Comparison of ENCODE assay signal across 8 mouse cellular contexts in the genomic region with DNA sequence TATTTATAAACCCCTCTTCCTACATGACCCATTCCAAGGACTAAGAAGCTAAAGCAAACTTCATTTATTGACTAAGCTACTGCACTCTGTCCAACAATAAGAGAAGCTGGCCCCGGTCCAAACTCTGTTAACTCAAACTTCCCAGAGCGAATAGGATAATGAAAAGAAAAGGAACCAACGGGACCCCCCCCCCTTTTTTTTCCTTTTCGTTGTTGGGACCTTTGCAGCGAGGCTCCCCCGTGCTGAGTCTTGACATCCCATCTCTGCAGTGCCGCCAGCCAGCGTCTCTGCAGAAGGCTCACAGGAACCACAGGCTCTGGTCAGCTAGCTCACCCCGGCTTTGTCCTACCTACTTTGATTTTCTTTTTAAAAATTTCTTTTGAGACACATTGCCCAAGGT. TPM values are rescaled to one million over a fixed set of nuclear protein-coding genes. Genes with fewer than 3 reads are reported as not detected.
DNase-seq lines count a peak whose midpoint lies in the region; ATAC-seq lines count a peak whose summit lies in the region.

No protein-coding gene starts in this region.

- H3K4me3 ChIP-seq in liver, embryonic 11.5 days (ENCODE audit: low read depth, low read length): no peak overlapping the region

- no peaks in the 10 kb centered on the region for H3K9me3 ChIP-seq in liver, embryonic 11.5 days (ENCODE audit: control insufficient read depth, low read length)

- no peaks in the 10 kb centered on the region for H3K27me3 ChIP-seq in liver, embryonic 11.5 days (replicated peaks; ENCODE audit: control insufficient read depth, insufficient read depth, low read length)

- intact Hi-C loops in heart, postnatal 10 days (cut with DNase I): loop anchor here (5.0 kb wide), 1 partner anchor 51 kb away; no protein-coding TSS in a partner anchor

- 48% methylated on average over 9 of the region's 9 CpGs for WGBS in liver, embryonic 11.5 days

- peaks cover 38% of the 10 kb centered on the region for H3K4me1 ChIP-seq in liver, embryonic 11.5 days (replicated peaks; ENCODE audit: control insufficient read depth, insufficient read depth, low read length)

- H3K9ac ChIP-seq in liver, embryonic 11.5 days (ENCODE audit: low read depth, low read length): no peak overlapping the region

- ATAC-seq in liver, embryonic 11.5 days (replicated peaks; ENCODE audit: low FRiP score): no peak
- ATAC-seq in CD4-positive, CD25-positive, alpha-beta regulatory T cell, adult 4 months: no peak

- H3K36me3 ChIP-seq in liver, embryonic 11.5 days (ENCODE audit: control insufficient read depth, insufficient read depth, low read length): peaks cover 3% of the 10 kb centered on the region; the same call in 1 of the 2 replicates

- peak; percentile 46 to 63 for DNase-seq in cerebellum, adult 18-20 months
- DNase-seq in cerebellum, adult 8-10 months: no peak
- peak; percentile 62 for DNase-seq in right cerebral cortex, postnatal 4 days
- DNase-seq in right cerebral cortex, adult 2 months (ENCODE audit: low spot score in 2 of 2): no peak
- peak; percentile 57 to 73 for DNase-seq in heart, postnatal 10 days
- DNase-seq in liver, embryonic 11.5 days (ENCODE audit: low spot score): no peak
- peak; percentile 28 for DNase-seq in ovary, postnatal 36 days (ENCODE audit: low spot score)

- H3K4me2 ChIP-seq in liver, embryonic 11.5 days: peak overlapping the region; percentile 95

- H3K27ac ChIP-seq in liver, embryonic 11.5 days (ENCODE audit: low read depth, low read length): no peak overlapping the region

RNA-seq across cellular contexts. Expression of a gene that starts 3.2 kb away (rescaled TPM):
- 10 to 100 TPM; 61.8 to 72.7 TPM for total RNA-seq in heart, postnatal 10 days (2021)
- polyA plus RNA-seq in liver, embryonic 11.5 days (2014; fragmentation: Nextera tagmentation; extraction: Ambion mirVana): 8.6 and 9.5 TPM in 2 replicates
- 10 to 100 TPM; 12.8 to 16.0 TPM for polyA plus RNA-seq in CD4-positive, CD25-positive, alpha-beta regulatory T cell, adult 4 months (2017; shearing (Covaris generic))

RNA-seq across cellular contexts. Expression of a gene that starts 3.3 kb away (rescaled TPM):
- total RNA-seq in heart, postnatal 10 days (2021): 10 to 100 TPM; 85.1 to 87.3 TPM
- 137 and 154 TPM in 2 replicates for polyA plus RNA-seq in liver, embryonic 11.5 days (2014; fragmentation: Nextera tagmentation; extraction: Ambion mirVana)
- 10 to 100 TPM; 64.2 to 72.1 TPM for polyA plus RNA-seq in CD4-positive, CD25-positive, alpha-beta regulatory T cell, adult 4 months (2017; shearing (Covaris generic))

Comparison
In these comparisons a context has a peak if more than half of its experiments do, and no peak if none do; other contexts are left out.
1. DNase-seq: peak in cerebellum, adult 18-20 months (2 of 2), right cerebral cortex, postnatal 4 days (single experiment), heart, postnatal 10 days (2 of 2) and ovary, postnatal 36 days (single experiment); none in cerebellum, adult 8-10 months (single experiment), right cerebral cortex, adult 2 months (0 of 2) and liver, embryonic 11.5 days (single experiment).